Mouse (Mus musculus) spleen, postnatal 36 days (tissue): ENCODE measurements at regions not wholly inside any gene's neighbourhood (a gene's known extent, or its start where the extent isn't known, plus 50 kb on each side); places are given as distances from the start of the nearest gene placed in this dataset.
A peak's percentile ranks its signal among the peaks of the same experiment; 100 is the strongest.

ENCODE experiments used
- DNase-seq, 2 experiments: peaks; one replicate each; pipeline ENCODE4 v3.0.0; 2022; ENCODE audit warnings: low spot score in 2 of 2, mixed read lengths in 1 of 2

GRCm38 (mm10) chr9:40617676-40618062 lies 52.7 kb upstream of the Gm21915 start:
- no peak for DNase-seq

GRCm38 (mm10) chr9:40617036-40617675 lies 53.3 kb upstream of the Gm21915 start:
- DNase-seq, result no peak

GRCm38 (mm10) chr9:40616426-40617035 lies 53.9 kb upstream of the Gm21915 start:
- peak; percentile 53 to 60 for DNase-seq

- DNase-seq, result no peak
These were observed 54.5 kb upstream of the Gm21915 start for GRCm38 (mm10) chr9:40615891-40616290.

- peak; percentile 35 to 39 for DNase-seq
These were observed 56.3 kb upstream of the Gm21915 start for GRCm38 (mm10) chr9:40614071-40614470.

- no peak for DNase-seq
These were observed 57.2 kb upstream of the Gm21915 start for GRCm38 (mm10) chr9:40613182-40613581.

- no peak for DNase-seq
These were observed 57.7 kb upstream of the Gm21915 start for GRCm38 (mm10) chr9:40612755-40613154.

GRCm38 (mm10) chr9:40612312-40612711 lies 58.1 kb upstream of the Gm21915 start:
- DNase-seq, result no peak

- DNase-seq, result no peak
These were observed 58.8 kb upstream of the Gm21915 start for GRCm38 (mm10) chr9:40611626-40612025.

- no peak for DNase-seq
These were observed 61.8 kb upstream of the Gm21915 start for GRCm38 (mm10) chr9:40608596-40608995.

GRCm38 (mm10) chr9:40607941-40608340 lies 62.5 kb upstream of the Gm21915 start:
- no peak for DNase-seq

- no peak for DNase-seq
These were observed 66.9 kb upstream of the Gm21915 start for GRCm38 (mm10) chr9:40603521-40603920.

- no peak for DNase-seq
These were observed 67.2 kb upstream of the Gramd1b start for GRCm38 (mm10) chr9:40598431-40598831.

- no peak for DNase-seq
These were observed 56.2 kb upstream of the Gramd1b start for GRCm38 (mm10) chr9:40587421-40587820.

- DNase-seq, result no peak
These were observed 55.4 kb upstream of the Gramd1b start for GRCm38 (mm10) chr9:40586581-40586980.

- peak; percentile 35 to 47 for DNase-seq
These were observed 52.4 kb upstream of the Gramd1b start for GRCm38 (mm10) chr9:40583554-40583953.

- DNase-seq, result peak; percentile 48 to 66
These were observed 50.7 kb upstream of the Gramd1b start for GRCm38 (mm10) chr9:40581854-40582253.
